Mouse (Mus musculus): ENCODE data around the gene BC004004.
A peak's percentile ranks its signal among the peaks of the same experiment; 100 is the strongest.
"Not testable (repeated sequence)": the region's sequence is repeated elsewhere in the genome, so short reads cannot be mapped to it uniquely, and the experiment has no call there.

Gene BC004004

GRCm38 (mm10) chr17:29268682-29269348, at the start of gene BC004004:
BC004004 (plus strand) TSS chr17:29268788.
- peak; percentile 94 for DNase-seq (ENCODE audit: low spot score)

- no peak for DNase-seq (ENCODE audit: low spot score)
Measured at GRCm38 (mm10) chr17:29220631-29221030, 48.0 kb upstream of the BC004004 start.

- no peak for DNase-seq (ENCODE audit: low spot score)
Measured at GRCm38 (mm10) chr17:29231109-29231508, 37.5 kb upstream of the BC004004 start.

GRCm38 (mm10) chr17:29236111-29236510, 32.5 kb upstream of the BC004004 start:
- no peak for DNase-seq (ENCODE audit: low spot score)

- no peak for DNase-seq (ENCODE audit: low spot score)
Measured at GRCm38 (mm10) chr17:29237267-29237771, 31.3 kb upstream of the BC004004 start.

- no peak for DNase-seq (ENCODE audit: low spot score)
Measured at GRCm38 (mm10) chr17:29237772-29238420, 30.7 kb upstream of the BC004004 start, which contains the start of gene Cpne5. Cpne5 (minus strand) TSS chr17:29238167.

- no peak for DNase-seq (ENCODE audit: low spot score)
Measured at GRCm38 (mm10) chr17:29238421-29238945, 30.1 kb upstream of the BC004004 start.

- DNase-seq (ENCODE audit: low spot score): no peak
Measured at GRCm38 (mm10) chr17:29244912-29245311, 23.7 kb upstream of the BC004004 start.

- DNase-seq (ENCODE audit: low spot score): peak; percentile 16
Measured at GRCm38 (mm10) chr17:29245725-29246124, 22.9 kb upstream of the BC004004 start.

- peak; percentile 37 for DNase-seq (ENCODE audit: low spot score)
Measured at GRCm38 (mm10) chr17:29246602-29247001, 22.0 kb upstream of the BC004004 start.

GRCm38 (mm10) chr17:29247881-29248280, 20.7 kb upstream of the BC004004 start:
- DNase-seq (ENCODE audit: low spot score): no peak

- DNase-seq (ENCODE audit: low spot score): peak; percentile 46
Measured at GRCm38 (mm10) chr17:29249512-29249911, 19.1 kb upstream of the BC004004 start.

- not testable (repeated sequence) for DNase-seq (ENCODE audit: low spot score)
Measured at GRCm38 (mm10) chr17:29251006-29251405, 17.6 kb upstream of the BC004004 start.

GRCm38 (mm10) chr17:29251608-29252390, 16.8 kb upstream of the BC004004 start:
- DNase-seq (ENCODE audit: low spot score): peak; percentile 66

- no peak for DNase-seq (ENCODE audit: low spot score)
Measured at GRCm38 (mm10) chr17:29253236-29253635, 15.4 kb upstream of the BC004004 start.

GRCm38 (mm10) chr17:29253684-29254083, 14.9 kb upstream of the BC004004 start:
- DNase-seq (ENCODE audit: low spot score): no peak

GRCm38 (mm10) chr17:29254784-29255183, 13.8 kb upstream of the BC004004 start:
- not testable (repeated sequence) for DNase-seq (ENCODE audit: low spot score)

- DNase-seq (ENCODE audit: low spot score): no peak
Measured at GRCm38 (mm10) chr17:29256507-29256906, 12.1 kb upstream of the BC004004 start.

- DNase-seq (ENCODE audit: low spot score): no peak
Measured at GRCm38 (mm10) chr17:29257001-29257511, 11.5 kb upstream of the BC004004 start.

- no peak for DNase-seq (ENCODE audit: low spot score)
Measured at GRCm38 (mm10) chr17:29258025-29258558, 10.5 kb upstream of the BC004004 start.

GRCm38 (mm10) chr17:29258921-29259320, 9.7 kb upstream of the BC004004 start:
- no peak for DNase-seq (ENCODE audit: low spot score)

- peak; percentile 84 for DNase-seq (ENCODE audit: low spot score)
Measured at GRCm38 (mm10) chr17:29259489-29259888, 9.1 kb upstream of the BC004004 start.
